Mouse (Mus musculus) central nervous system, embryonic 14 days (tissue): ENCODE measurements around the gene Olfr201. TPM values are rescaled to one million over a fixed set of nuclear protein-coding genes. Genes with fewer than 3 reads are reported as not detected.

Experiments used
- polyA plus RNA-seq: library from polyadenylated mRNA; depleted of rRNA; stranded (reverse); fragments of >200 nt; gene quantifications from 2 replicates; pipeline ENCODE4 v1.2.3, GENCODE M21; 2012; rRNA removed

Gene Olfr201
- not detected in 2 replicates for polyA plus RNA-seq

DNA sequence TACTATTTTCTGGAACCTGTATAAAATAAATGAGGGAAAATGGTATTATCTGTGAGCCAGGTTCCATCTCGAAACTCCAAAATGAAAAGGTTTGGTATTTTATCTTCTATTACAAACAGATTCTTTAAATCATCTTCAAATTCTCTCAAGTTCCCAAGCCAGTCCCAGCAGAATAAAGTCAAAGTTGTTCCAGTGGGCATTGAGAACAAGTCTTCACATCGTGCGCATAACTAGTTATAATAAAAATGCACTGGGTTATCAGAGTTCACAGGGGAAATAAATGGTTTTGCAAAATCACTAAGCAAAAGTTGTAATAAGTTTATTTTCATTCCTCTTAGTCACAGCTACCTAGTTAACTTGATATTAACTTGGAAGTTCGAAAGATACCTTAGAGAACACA is at the start of gene Olfr201:
Gene Olfr201, minus strand, starts transcription at position 101 of the 400 bp plus-strand sequence.

DNA sequence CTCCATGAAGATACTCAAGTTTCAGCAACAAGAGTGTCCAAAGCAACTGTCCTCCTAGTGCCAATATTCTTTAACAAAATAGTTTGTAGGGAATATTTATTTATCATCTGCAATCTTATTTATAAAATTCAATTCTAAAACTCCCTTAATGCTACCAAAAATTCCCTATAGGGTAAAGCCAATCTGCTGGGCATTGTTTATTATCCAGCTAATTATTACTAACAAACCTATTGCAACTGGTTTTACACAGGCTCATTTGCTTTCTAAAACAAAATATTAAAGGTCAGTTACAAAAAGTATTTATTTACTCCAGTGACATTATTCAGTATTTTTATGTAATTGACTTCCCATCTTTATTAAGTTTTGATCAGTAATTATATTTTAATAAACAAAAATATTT is 45.7 kb upstream of the Olfr201 start, which contains the start of gene Olfr204:
Gene Olfr204, minus strand, starts transcription at position 101 of the 400 bp plus-strand sequence.

DNA sequence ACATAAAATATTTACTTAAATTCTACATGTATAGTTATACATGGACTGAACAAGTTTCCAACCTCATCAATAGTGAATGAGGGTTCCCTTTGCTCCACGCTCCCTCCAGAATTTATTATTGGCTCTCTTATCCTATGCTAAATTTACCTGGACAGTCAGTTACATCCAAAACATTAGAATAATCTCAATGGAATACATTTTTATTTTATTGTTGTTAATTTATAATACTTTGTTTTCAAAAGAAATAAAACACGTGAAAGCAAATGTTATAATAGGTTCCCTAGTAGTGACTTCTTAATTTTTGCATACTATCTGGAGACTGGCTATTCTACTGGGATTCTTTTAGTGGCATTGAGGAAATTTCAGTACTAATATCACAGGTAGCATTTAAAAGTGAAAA is 26.1 kb upstream of the Olfr201 start, which contains the start of gene Olfr203:
Gene Olfr203, plus strand, starts transcription at position 301 of the 400 bp plus-strand sequence.

DNA sequence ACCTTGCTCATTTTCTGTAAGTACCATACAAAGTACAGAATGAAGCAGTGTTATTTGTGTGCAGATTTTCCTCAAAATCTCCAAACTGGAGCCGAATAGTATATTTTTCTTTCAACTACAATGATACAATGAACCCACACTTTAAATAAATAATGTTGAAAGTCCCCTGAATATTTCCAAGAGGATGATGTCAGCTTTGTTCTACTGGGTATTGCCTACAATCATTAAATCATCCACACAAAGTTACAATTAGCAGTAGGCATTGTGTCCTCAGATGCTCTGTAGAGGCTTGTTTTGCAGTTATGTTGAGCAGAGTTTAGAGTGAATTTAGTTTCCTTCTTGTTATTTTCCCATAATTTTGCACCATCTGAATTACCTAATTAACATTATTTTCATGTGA is 14.3 kb upstream of the Olfr201 start, which contains the start of gene Olfr202:
Gene Olfr202, minus strand, starts transcription at position 101 of the 400 bp plus-strand sequence.

DNA sequence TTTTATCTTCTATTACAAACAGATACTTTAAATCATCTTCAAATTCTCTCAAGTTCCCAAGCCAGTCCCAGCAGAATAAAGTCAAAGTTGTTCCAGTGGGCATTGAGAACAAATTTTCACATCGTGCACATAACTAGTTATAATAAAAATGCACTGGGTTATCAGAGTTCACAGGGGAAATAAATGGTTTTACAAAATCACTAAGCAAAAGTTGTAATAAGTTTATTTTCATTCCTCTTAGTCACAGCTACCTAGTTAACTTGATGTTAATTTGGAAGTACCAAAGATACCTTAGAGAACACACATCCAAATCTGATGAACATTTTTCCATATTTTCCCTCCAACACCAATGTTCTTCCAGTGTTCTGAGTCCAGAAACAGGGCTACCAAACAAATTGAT is 52.8 kb downstream of the Olfr201 start, which contains the start of gene Olfr199:
Gene Olfr199, minus strand, starts transcription at position 101 of the 400 bp plus-strand sequence.

Other genes starting within 250 kb of the Olfr201 start
- not detected in 2 replicates for gene Olfr186, start 242.3 kb downstream of the Olfr201 start, polyA plus RNA-seq
- gene Olfr187, start 232.9 kb downstream of the Olfr201 start, polyA plus RNA-seq, result not detected in 2 replicates
- gene Olfr190, start 194.6 kb downstream of the Olfr201 start, polyA plus RNA-seq, result not detected in 2 replicates
- gene Olfr191, start 182.8 kb downstream of the Olfr201 start, polyA plus RNA-seq, result not detected in 2 replicates
- not detected in 2 replicates for gene Olfr193, start 160.8 kb downstream of the Olfr201 start, polyA plus RNA-seq
- not detected in 2 replicates for gene Olfr194, start 151.6 kb downstream of the Olfr201 start, polyA plus RNA-seq
- not detected in 2 replicates for gene Olfr195, start 125.6 kb downstream of the Olfr201 start, polyA plus RNA-seq
- not detected in 2 replicates for gene Olfr196, start 102.2 kb downstream of the Olfr201 start, polyA plus RNA-seq
- not detected in 2 replicates for gene Olfr198, start 69.1 kb downstream of the Olfr201 start, polyA plus RNA-seq
- gene Olfr199, start 52.9 kb downstream of the Olfr201 start, polyA plus RNA-seq, result not detected in 2 replicates
- gene Olfr202, start 14.2 kb upstream of the Olfr201 start, polyA plus RNA-seq, result not detected in 2 replicates
- not detected in 2 replicates for gene Olfr203, start 26.2 kb upstream of the Olfr201 start, polyA plus RNA-seq
- not detected in 2 replicates for gene Olfr204, start 45.6 kb upstream of the Olfr201 start, polyA plus RNA-seq
- gene Olfr205, start 58.5 kb upstream of the Olfr201 start, polyA plus RNA-seq, result not detected in 2 replicates
- gene Olfr206, start 76.6 kb upstream of the Olfr201 start, polyA plus RNA-seq, result not detected in 2 replicates
- not detected in 2 replicates for gene Olfr209, start 91.4 kb upstream of the Olfr201 start, polyA plus RNA-seq
- gene Gabrr3, start 134.7 kb upstream of the Olfr201 start, polyA plus RNA-seq, result 0.09 and 0.10 TPM in 2 replicates
- gene Riox2, start 199.1 kb upstream of the Olfr201 start, polyA plus RNA-seq, result 7.8 and 9.7 TPM in 2 replicates